Mouse (Mus musculus): ENCODE measurements around the gene Tpra1. TPM values are rescaled to one million over a fixed set of nuclear protein-coding genes. Genes with fewer than 3 reads are reported as not detected.

The Tpra1 gene
- polyA plus RNA-seq, 1 experiment from 2014 or later = 45.4 TPM

GRCm38 (mm10) chr6:88884690-88885089 is 17.4 kb upstream of the Tpra1 start:
- H3K9me3 ChIP-seq (ENCODE audit: control insufficient read depth, low read length) = no peaks in the 10 kb centered on the region

GRCm38 (mm10) chr6:88885644-88886416 is 16.2 kb upstream of the Tpra1 start:
- no peak overlapping the region for H3K27ac ChIP-seq (ENCODE audit: low read depth, low read length)
- ATAC-seq (ENCODE audit: low FRiP score) (no peak), DNase-seq (ENCODE audit: low spot score) (no peak)
- WGBS = 90% methylated on average over 12 of the region's 12 CpGs
- H3K9ac ChIP-seq (ENCODE audit: low read depth, low read length) = no peak overlapping the region
- H3K36me3 ChIP-seq (ENCODE audit: control insufficient read depth, insufficient read depth, low read length) = peaks cover 6% of the 10 kb centered on the region; the same call in 1 of the 2 replicates
- no peaks in the 10 kb centered on the region for H3K4me1 ChIP-seq (replicated peaks; ENCODE audit: control insufficient read depth, insufficient read depth, low read length)
- H3K4me3 ChIP-seq (ENCODE audit: low read depth, low read length) = no peak overlapping the region
- no peak overlapping the region for H3K4me2 ChIP-seq (replicated peaks; ENCODE audit: low read depth, low read length)
- H3K27me3 ChIP-seq (ENCODE audit: control insufficient read depth, insufficient read depth, low read length) = no peaks in the 10 kb centered on the region
- no peaks in the 10 kb centered on the region for H3K9me3 ChIP-seq (ENCODE audit: control insufficient read depth, low read length)

More at GRCm38 (mm10) chr6:88884690-88885089, 17.4 kb upstream of the Tpra1 start:
- no peak for DNase-seq (ENCODE audit: low spot score)
- Histone ChIP-seq H3K4me3 (ENCODE audit: low read depth, low read length) (no peak overlapping the region), H3K4me2 (replicated peaks; ENCODE audit: low read depth, low read length) (no peak overlapping the region), H3K27ac (ENCODE audit: low read depth, low read length) (no peak overlapping the region), H3K27me3 (ENCODE audit: control insufficient read depth, insufficient read depth, low read length) (no peaks in the 10 kb centered on the region), H3K4me1 (replicated peaks; ENCODE audit: control insufficient read depth, insufficient read depth, low read length) (no peaks in the 10 kb centered on the region), H3K9ac (ENCODE audit: low read depth, low read length) (no peak overlapping the region), H3K36me3 (ENCODE audit: control insufficient read depth, insufficient read depth, low read length) (peaks cover 4% of the 10 kb centered on the region; the same call in 1 of the 2 replicates)
- ATAC-seq (ENCODE audit: low FRiP score) = no peak
- WGBS = 94% methylated on average over 17 of the region's 17 CpGs

- Histone ChIP-seq H3K27ac (ENCODE audit: low read depth, low read length) (0 out of 2 replicates have a peak overlapping the region, but pooled peaks have one; percentile 9), H3K4me3 (ENCODE audit: low read depth, low read length) (no peak overlapping the region), H3K9me3 (ENCODE audit: control insufficient read depth, low read length) (no peaks in the 10 kb centered on the region), H3K9ac (ENCODE audit: low read depth, low read length) (no peak overlapping the region), H3K4me2 (replicated peaks; ENCODE audit: low read depth, low read length) (no peak overlapping the region), H3K4me1 (replicated peaks; ENCODE audit: control insufficient read depth, insufficient read depth, low read length) (no peaks in the 10 kb centered on the region), H3K36me3 (ENCODE audit: control insufficient read depth, insufficient read depth, low read length) (peaks cover 6% of the 10 kb centered on the region; the same call in 1 of the 2 replicates), H3K27me3 (ENCODE audit: control insufficient read depth, insufficient read depth, low read length) (no peaks in the 10 kb centered on the region)
- DNase-seq (ENCODE audit: low spot score) (no peak), ATAC-seq (ENCODE audit: low FRiP score) (peak; percentile 81)
- 74% methylated on average over 2 of the region's 2 CpGs for WGBS
Measured at GRCm38 (mm10) chr6:88886417-88886967, 15.6 kb upstream of the Tpra1 start.

GRCm38 (mm10) chr6:88889410-88890042 is 12.5 kb upstream of the Tpra1 start:
- no peaks in the 10 kb centered on the region for H3K9me3 ChIP-seq (ENCODE audit: control insufficient read depth, low read length)
- H3K4me1 ChIP-seq (replicated peaks; ENCODE audit: control insufficient read depth, insufficient read depth, low read length) = no peaks in the 10 kb centered on the region
- no peaks in the 10 kb centered on the region for H3K27me3 ChIP-seq (ENCODE audit: control insufficient read depth, insufficient read depth, low read length)
- peaks cover 15% of the 10 kb centered on the region; the same call in 1 of the 2 replicates for H3K36me3 ChIP-seq (ENCODE audit: control insufficient read depth, insufficient read depth, low read length)
- no peak for DNase-seq (ENCODE audit: low spot score)
- no peak overlapping the region for H3K4me2 ChIP-seq (replicated peaks; ENCODE audit: low read depth, low read length)
- H3K4me3 ChIP-seq (ENCODE audit: low read depth, low read length) = no peak overlapping the region
- H3K9ac ChIP-seq (ENCODE audit: low read depth, low read length) = no peak overlapping the region
- H3K27ac ChIP-seq (ENCODE audit: low read depth, low read length) = no peak overlapping the region
- no peak for ATAC-seq (ENCODE audit: low FRiP score)
- WGBS = 96% methylated on average over 13 of the region's 13 CpGs

GRCm38 (mm10) chr6:88890832-88891231 is 11.2 kb upstream of the Tpra1 start:
- peaks cover 17% of the 10 kb centered on the region; the same call in 1 of the 2 replicates for H3K36me3 ChIP-seq (ENCODE audit: control insufficient read depth, insufficient read depth, low read length)
- H3K9me3 ChIP-seq (ENCODE audit: control insufficient read depth, low read length) = no peaks in the 10 kb centered on the region
- DNase-seq (ENCODE audit: low spot score) (no peak), ATAC-seq (ENCODE audit: low FRiP score) (no peak)
- H3K27ac ChIP-seq (ENCODE audit: low read depth, low read length) = no peak overlapping the region
- H3K27me3 ChIP-seq (ENCODE audit: control insufficient read depth, insufficient read depth, low read length) = no peaks in the 10 kb centered on the region
- no peaks in the 10 kb centered on the region for H3K4me1 ChIP-seq (replicated peaks; ENCODE audit: control insufficient read depth, insufficient read depth, low read length)
- no peak overlapping the region for H3K4me2 ChIP-seq (replicated peaks; ENCODE audit: low read depth, low read length)
- no peak overlapping the region for H3K4me3 ChIP-seq (ENCODE audit: low read depth, low read length)
- H3K9ac ChIP-seq (ENCODE audit: low read depth, low read length) = no peak overlapping the region
- WGBS = 89% methylated on average over 7 of the region's 7 CpGs

GRCm38 (mm10) chr6:88893559-88893958 is 8.5 kb upstream of the Tpra1 start:
- H3K4me2 ChIP-seq (replicated peaks; ENCODE audit: low read depth, low read length) = no peak overlapping the region
- H3K27me3 ChIP-seq (ENCODE audit: control insufficient read depth, insufficient read depth, low read length) = no peaks in the 10 kb centered on the region
- peak; percentile 81 for DNase-seq (ENCODE audit: low spot score)
- WGBS = 73% methylated on average over 5 of the region's 5 CpGs
- no peak overlapping the region for H3K27ac ChIP-seq (ENCODE audit: low read depth, low read length)
- H3K4me1 ChIP-seq (replicated peaks; ENCODE audit: control insufficient read depth, insufficient read depth, low read length) = peaks cover 4% of the 10 kb centered on the region
- no peaks in the 10 kb centered on the region for H3K9me3 ChIP-seq (ENCODE audit: control insufficient read depth, low read length)
- ATAC-seq (ENCODE audit: low FRiP score) = no peak
- no peak overlapping the region for H3K9ac ChIP-seq (ENCODE audit: low read depth, low read length)
- H3K36me3 ChIP-seq (ENCODE audit: control insufficient read depth, insufficient read depth, low read length) = peaks cover 13% of the 10 kb centered on the region; the same call in 1 of the 2 replicates
- no peak overlapping the region for H3K4me3 ChIP-seq (ENCODE audit: low read depth, low read length)

- no peak for ATAC-seq (ENCODE audit: low FRiP score)
- 88% methylated on average over 6 of the region's 6 CpGs for WGBS
- no peaks in the 10 kb centered on the region for H3K27me3 ChIP-seq (ENCODE audit: control insufficient read depth, insufficient read depth, low read length)
- H3K4me1 ChIP-seq (replicated peaks; ENCODE audit: control insufficient read depth, insufficient read depth, low read length) = peaks cover 4% of the 10 kb centered on the region
- H3K4me3 ChIP-seq (ENCODE audit: low read depth, low read length) = no peak overlapping the region
- no peak overlapping the region for H3K9ac ChIP-seq (ENCODE audit: low read depth, low read length)
- 0 out of 2 replicates have a peak, but pooled peaks cover 11% of the 10 kb centered on the region for H3K36me3 ChIP-seq (ENCODE audit: control insufficient read depth, insufficient read depth, low read length)
- DNase-seq (ENCODE audit: low spot score) = no peak
- no peaks in the 10 kb centered on the region for H3K9me3 ChIP-seq (ENCODE audit: control insufficient read depth, low read length)
- H3K27ac ChIP-seq (ENCODE audit: low read depth, low read length) = no peak overlapping the region
- no peak overlapping the region for H3K4me2 ChIP-seq (replicated peaks; ENCODE audit: low read depth, low read length)
Measured at GRCm38 (mm10) chr6:88895943-88896342, 6.1 kb upstream of the Tpra1 start.

GRCm38 (mm10) chr6:88897246-88897645 is 4.8 kb upstream of the Tpra1 start:
- H3K9ac ChIP-seq (ENCODE audit: low read depth, low read length) = peak overlapping the region; percentile 42; the same call in 1 of the 2 replicates
- 66% methylated on average over 7 of the region's 7 CpGs for WGBS
- H3K27ac ChIP-seq (ENCODE audit: low read depth, low read length) = no peak overlapping the region
- H3K4me1 ChIP-seq (replicated peaks; ENCODE audit: control insufficient read depth, insufficient read depth, low read length) = peaks cover 7% of the 10 kb centered on the region
- peak overlapping the region; percentile 68 for H3K4me3 ChIP-seq (ENCODE audit: low read depth, low read length)
- no peaks in the 10 kb centered on the region for H3K9me3 ChIP-seq (ENCODE audit: control insufficient read depth, low read length)
- no peak for DNase-seq (ENCODE audit: low spot score)
- no peak for ATAC-seq (ENCODE audit: low FRiP score)
- H3K4me2 ChIP-seq (replicated peaks; ENCODE audit: low read depth, low read length) = peak overlapping the region; percentile 57
- 0 out of 2 replicates have a peak, but pooled peaks cover 8% of the 10 kb centered on the region for H3K36me3 ChIP-seq (ENCODE audit: control insufficient read depth, insufficient read depth, low read length)
- H3K27me3 ChIP-seq (ENCODE audit: control insufficient read depth, insufficient read depth, low read length) = no peaks in the 10 kb centered on the region

Data from hindbrain, embryonic 11.5 days (tissue).